Mouse (Mus musculus) heart, embryonic 14.5 days (tissue): ENCODE data around the gene Olfr437. TPM values are rescaled to one million over a fixed set of nuclear protein-coding genes. Genes with fewer than 3 reads are reported as not detected.
"Not testable (repeated sequence)": the region's sequence is repeated elsewhere in the genome, so short reads cannot be mapped to it uniquely, and the experiment has no call there.

ENCODE experiments used
- ATAC-seq: fragments of 200-750 bp; cut with Nextera tagmentation; 2 replicates; pipeline ENCODE4 v1.8.0; 2017; ENCODE audit warnings: low read depth, moderate TSS enrichment; ENCODE audit not compliant: insufficient number of reproducible peaks, insufficient read depth, low FRiP score
- H3K27ac ChIP-seq, 2 experiments: fragments of 200-500 bp in 1 of 2; fragments of 300-500 bp in 1 of 2; sonication (generic) in 1 of 2; replicated peaks in 1 of 2; 2 replicates each; pipeline ENCODE4 v1.5.1; 2012 to 2014; ENCODE audit warnings: low read depth in 2 of 2, low read length in 2 of 2, control low read depth in 1 of 2, mild to moderate bottlenecking in 1 of 2, mixed read lengths in 1 of 2; ENCODE audit not compliant: control insufficient read depth in 1 of 2, insufficient read depth in 1 of 2
- H3K27me3 ChIP-seq: fragments of 300-500 bp; sonication (generic); 2 replicates; pipeline ENCODE4 v1.6.1; 2014; ENCODE audit warnings: mild to moderate bottlenecking, low read length, control low read depth; ENCODE audit not compliant: control insufficient read depth, insufficient read depth
- H3K36me3 ChIP-seq: fragments of 300-500 bp; sonication (generic); 2 replicates; pipeline ENCODE4 v1.6.1; 2014; ENCODE audit warnings: mild to moderate bottlenecking, control low read depth, low read length, mixed read lengths; ENCODE audit not compliant: control insufficient read depth, insufficient read depth
- H3K4me1 ChIP-seq, 2 experiments: fragments of 200-500 bp in 1 of 2; fragments of 300-500 bp in 1 of 2; sonication (generic) in 1 of 2; 2 replicates each; pipeline ENCODE4 v1.6.1; 2012 to 2014; ENCODE audit warnings: low read length in 2 of 2, control low read depth in 1 of 2, mixed read lengths in 1 of 2; ENCODE audit not compliant: control insufficient read depth in 2 of 2, insufficient read depth in 2 of 2
- H3K4me2 ChIP-seq: fragments of 300-500 bp; sonication (generic); 2 replicates; pipeline ENCODE4 v1.6.1; 2014; ENCODE audit warnings: mild to moderate bottlenecking, low read length
- H3K4me3 ChIP-seq, 2 experiments: fragments of 200-500 bp in 1 of 2; fragments of 300-500 bp in 1 of 2; sonication (generic) in 1 of 2; 2 replicates each; pipeline ENCODE4 v1.5.1; 2012 to 2014; ENCODE audit warnings: low read length in 2 of 2, mild to moderate bottlenecking in 2 of 2, control low read depth in 1 of 2, low read depth in 1 of 2, moderate library complexity in 1 of 2; ENCODE audit not compliant: control insufficient read depth in 1 of 2, insufficient read depth in 1 of 2
- H3K9ac ChIP-seq: fragments of 300-500 bp; sonication (generic); 2 replicates; pipeline ENCODE4 v1.6.1; 2014; ENCODE audit warnings: mild to moderate bottlenecking, low read length
- H3K9me3 ChIP-seq: fragments of 300-500 bp; sonication (generic); 2 replicates; pipeline ENCODE4 v1.6.1; 2016; ENCODE audit warnings: low read length, control low read depth; ENCODE audit not compliant: control insufficient read depth
- WGBS: fragments of 180-500 bp; shearing (Covaris S2); extraction: QIAGEN DNeasy Blood & Tissue Kit; methylation state at CpG from one replicate; pipeline ENCODE4 v1.1.7; 2014; 5-methylcytosine and 5-hydroxymethylcytosine counted together
- polyA plus RNA-seq: library from polyadenylated mRNA; unstranded; fragments of >200 nt; fragmentation: Nextera tagmentation; extraction: Ambion mirVana; gene quantifications from 2 replicates; pipeline ENCODE4 v1.2.1, GENCODE M21; 2014

The Olfr437 gene
- polyA plus RNA-seq, 1 experiment from 2014 or later: not detected

DNA sequence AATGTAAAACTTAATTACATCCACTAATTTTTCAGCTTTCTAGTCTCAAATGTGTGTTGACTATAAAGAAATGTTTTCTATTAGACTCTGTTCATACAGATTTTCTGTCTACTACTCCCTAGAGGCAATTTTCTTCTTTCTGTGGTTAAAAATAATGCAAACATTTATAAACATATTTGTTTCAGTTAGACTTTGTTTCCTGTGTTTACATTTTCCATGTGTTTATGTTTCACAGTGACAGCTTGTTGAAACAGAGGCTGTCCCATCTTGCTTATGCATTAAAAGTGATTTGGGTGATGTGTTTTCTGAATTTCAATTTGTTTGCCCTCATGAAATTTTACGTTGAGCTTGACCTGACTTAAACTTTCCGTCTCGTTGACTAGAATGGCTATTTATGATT lies 27.9 kb downstream of the Olfr437 start:
- Histone ChIP-seq H3K9ac (no peak overlapping the region), H3K9me3 (no peaks in the 10 kb centered on the region), H3K4me1 (no peaks in the 10 kb centered on the region), H3K36me3 (no peaks in the 10 kb centered on the region), H3K4me3 (no peak overlapping the region), H3K27me3 (no peaks in the 10 kb centered on the region), H3K27ac (no peak overlapping the region), H3K4me2 (no peak overlapping the region)
- WGBS: 85% methylated on average over 3 of the region's 3 CpGs
- no peak for ATAC-seq

DNA sequence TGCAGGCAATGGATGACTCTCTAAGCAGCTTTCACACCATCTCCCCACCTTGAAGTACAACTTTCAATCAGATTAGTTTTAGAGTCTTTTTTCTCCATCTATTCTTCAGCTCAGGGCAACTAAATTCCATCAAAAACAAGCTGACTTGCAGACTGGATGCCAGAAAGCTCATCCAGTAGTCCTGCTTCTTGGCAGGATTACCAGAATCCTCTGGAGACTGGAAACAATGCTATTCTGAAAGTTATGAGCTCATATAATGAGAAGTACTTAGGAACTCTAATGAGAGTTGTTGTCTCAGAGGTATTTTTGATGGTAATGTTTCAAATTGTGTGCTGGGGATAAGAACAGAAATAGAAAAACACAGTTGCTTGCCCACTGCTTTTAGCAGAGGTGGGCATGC lies 33.7 kb downstream of the Olfr437 start, which contains the start of gene Olfr435:
Olfr435 (plus strand) TSS at position 366 of the 400 bp plus-strand sequence.
- H3K27ac ChIP-seq: no peak within 1 kb of the TSS
- H3K36me3 ChIP-seq: no peaks in the 10 kb centered on the region
- ATAC-seq: no peak
- no peak within 1 kb of the TSS for H3K4me3 ChIP-seq
- no peaks in the 10 kb centered on the region for H3K9me3 ChIP-seq
- no peaks in the 10 kb centered on the region for H3K4me1 ChIP-seq
- no peaks in the 10 kb centered on the region for H3K27me3 ChIP-seq
- no peak within 1 kb of the TSS for H3K9ac ChIP-seq
- H3K4me2 ChIP-seq: no peak within 1 kb of the TSS

DNA sequence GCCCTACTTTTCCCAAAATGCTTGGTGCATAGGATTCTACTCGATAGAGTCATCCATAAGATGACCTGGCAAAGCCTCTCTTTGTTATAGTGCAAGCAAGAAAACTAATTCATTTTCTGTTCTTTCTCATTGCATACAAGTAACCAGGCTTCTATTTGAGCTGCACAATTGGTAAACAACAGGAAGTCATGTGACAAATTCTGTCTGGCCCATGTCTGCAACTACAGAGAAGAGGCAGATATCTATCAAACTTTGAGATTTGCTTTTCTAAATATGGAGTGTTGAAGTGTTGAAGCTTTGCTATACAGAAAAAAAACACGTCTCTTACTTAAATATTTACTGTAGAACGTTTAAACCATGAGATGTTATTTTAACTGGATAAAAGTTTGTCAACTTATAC lies 35.0 kb downstream of the Olfr437 start:
- Histone ChIP-seq H3K4me3 (no peak overlapping the region), H3K9me3 (no peaks in the 10 kb centered on the region), H3K36me3 (no peaks in the 10 kb centered on the region), H3K27ac (no peak overlapping the region), H3K4me1 (no peaks in the 10 kb centered on the region), H3K27me3 (no peaks in the 10 kb centered on the region), H3K4me2 (no peak overlapping the region), H3K9ac (no peak overlapping the region)
- ATAC-seq: no peak
- 52% methylated on average over 3 of the region's 3 CpGs for WGBS

DNA sequence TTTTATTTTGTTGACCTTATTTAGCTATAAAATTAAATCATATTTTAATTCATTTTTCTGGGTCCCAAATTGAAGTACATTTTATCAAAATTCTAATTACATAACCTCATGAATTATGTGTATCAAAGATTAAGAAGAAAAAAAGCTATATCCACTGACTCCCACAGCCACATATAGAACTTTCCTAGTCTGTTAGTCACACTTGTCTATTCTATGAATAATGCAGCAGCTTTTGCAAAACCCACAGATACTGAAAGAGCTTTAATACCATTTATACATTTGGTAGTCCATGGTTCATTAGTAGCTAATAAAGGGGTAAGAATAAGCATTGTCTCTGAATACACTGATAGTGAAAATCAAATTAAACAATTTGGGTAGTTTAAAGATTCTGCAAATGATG lies 39.7 kb downstream of the Olfr437 start:
- no peak overlapping the region for H3K4me3 ChIP-seq

DNA sequence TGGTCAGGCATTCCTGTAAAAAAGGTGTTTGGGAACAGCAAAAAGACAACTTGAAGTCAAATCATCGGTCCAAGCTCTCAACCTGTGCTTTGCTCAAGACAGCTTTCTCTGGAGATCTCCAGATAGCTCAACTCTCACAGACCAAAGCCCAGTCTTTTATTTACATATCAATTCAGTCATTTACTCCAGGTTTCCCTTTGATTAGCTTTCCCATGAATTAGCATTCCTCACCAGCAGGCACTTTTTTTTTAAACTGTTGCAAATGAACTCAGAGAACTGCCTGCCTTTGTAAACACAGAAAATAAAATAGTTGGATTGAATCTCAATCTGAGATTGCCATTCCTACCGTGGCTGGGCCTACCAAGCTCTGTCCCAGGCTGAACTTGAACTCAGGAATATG lies 42.3 kb downstream of the Olfr437 start:
- H3K9ac ChIP-seq: no peak overlapping the region
- 56% methylated on average over 2 of the region's 2 CpGs for WGBS
- no peak overlapping the region for H3K4me3 ChIP-seq
- H3K9me3 ChIP-seq: no peaks in the 10 kb centered on the region
- H3K27ac ChIP-seq: no peak overlapping the region
- no peaks in the 10 kb centered on the region for H3K36me3 ChIP-seq
- H3K4me2 ChIP-seq: no peak overlapping the region
- no peak for ATAC-seq
- no peaks in the 10 kb centered on the region for H3K4me1 ChIP-seq
- H3K27me3 ChIP-seq: no peaks in the 10 kb centered on the region

More for the DNA sequence above, 39.7 kb downstream of the Olfr437 start:
- no peak overlapping the region for H3K27ac ChIP-seq
- no peaks in the 10 kb centered on the region for H3K9me3 ChIP-seq
- no peaks in the 10 kb centered on the region for H3K36me3 ChIP-seq
- no peak overlapping the region for H3K9ac ChIP-seq
- ATAC-seq: no peak
- no peak overlapping the region for H3K4me2 ChIP-seq
- H3K4me1 ChIP-seq: no peaks in the 10 kb centered on the region
- H3K27me3 ChIP-seq: no peaks in the 10 kb centered on the region

DNA sequence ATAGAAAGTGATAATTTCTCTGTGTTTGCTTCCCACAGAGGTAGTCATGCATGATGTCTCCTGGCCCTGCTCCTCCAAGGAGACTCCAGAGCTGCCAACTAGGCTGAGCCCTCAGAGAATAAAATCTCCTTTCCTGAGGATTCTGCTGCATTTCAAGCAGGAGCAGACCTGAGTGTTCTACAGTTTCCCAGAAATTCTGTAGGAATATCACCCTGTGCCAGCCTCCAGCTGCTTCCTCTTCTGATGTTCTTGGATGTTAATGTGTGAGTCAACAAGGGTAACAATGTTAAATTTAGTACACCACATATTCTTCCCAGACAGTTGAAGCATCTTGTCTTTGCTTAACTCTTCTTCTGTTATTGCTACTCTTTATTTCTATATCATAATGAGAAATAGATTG lies 49.8 kb downstream of the Olfr437 start, which contains the start of gene Olfr434:
Olfr434 (plus strand) TSS at position 149 of the 400 bp plus-strand sequence.
- not testable (repeated sequence) for H3K9me3 ChIP-seq, H3K4me3 ChIP-seq, H3K9ac ChIP-seq, H3K27me3 ChIP-seq, H3K4me2 ChIP-seq, H3K4me1 ChIP-seq, ATAC-seq, H3K27ac ChIP-seq, H3K36me3 ChIP-seq

Other genes starting within 250 kb of the Olfr437 start
- not detected in 2 replicates for gene Olfr446, start 241.9 kb upstream of the Olfr437 start, polyA plus RNA-seq
- not detected in 2 replicates for gene Olfr444, start 214.2 kb upstream of the Olfr437 start, polyA plus RNA-seq
- not detected in 2 replicates for gene Olfr441, start 56.9 kb upstream of the Olfr437 start, polyA plus RNA-seq
- not detected in 2 replicates for gene Olfr237-ps1, start 16.7 kb upstream of the Olfr437 start, polyA plus RNA-seq
- not detected in 2 replicates for gene Olfr13, start 8.9 kb downstream of the Olfr437 start, polyA plus RNA-seq
- gene Olfr435, start 33.9 kb downstream of the Olfr437 start, polyA plus RNA-seq: not detected in 2 replicates
- not detected in 2 replicates for gene Olfr434, start 49.7 kb downstream of the Olfr437 start, polyA plus RNA-seq
- gene Olfr47, start 68.2 kb downstream of the Olfr437 start, polyA plus RNA-seq: not detected in 2 replicates
- gene Arhgef5, start 102.3 kb downstream of the Olfr437 start, polyA plus RNA-seq: 6.9 and 7.1 TPM in 2 replicates
- gene Nobox, start 146.3 kb downstream of the Olfr437 start, polyA plus RNA-seq: 0.16 and 0.19 TPM in 2 replicates